Mouse (Mus musculus) T-cell, adult 66 days (primary cell): ENCODE results near the gene Plcz1. TPM values are rescaled to one million over a fixed set of nuclear protein-coding genes. Genes with fewer than 3 reads are reported as not detected.

ENCODE experiments used
- total RNA-seq, 2 experiments: library from RNA; stranded (reverse); gene quantifications; 3 replicates in 1 of 2; 4 replicates in 1 of 2; pipeline ENCODE4 v1.2.4; 2023

The Plcz1 gene
- total RNA-seq = not detected

DNA sequence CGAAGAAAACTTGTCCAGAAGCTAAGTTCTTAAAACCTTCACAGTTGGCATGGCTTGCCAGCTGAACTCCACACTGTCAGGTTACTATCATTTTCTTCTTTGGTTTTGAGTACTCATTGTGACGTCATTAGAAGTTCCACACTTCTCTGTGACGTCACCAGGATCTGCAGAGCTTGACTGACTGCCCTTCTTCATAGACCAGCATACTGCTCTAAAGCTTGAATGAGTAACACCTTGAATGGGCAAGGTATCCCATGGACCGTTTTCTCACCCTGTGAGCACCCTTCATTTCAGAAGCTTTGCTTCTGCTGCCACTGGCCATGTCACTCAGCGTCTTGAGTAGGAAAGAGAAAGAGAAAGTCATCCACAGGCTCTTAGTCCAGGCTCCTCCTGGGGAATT lies at the start of gene Plcz1:
TSS of gene Plcz1 (minus strand) at position 101 of the 400 bp plus-strand sequence.

DNA sequence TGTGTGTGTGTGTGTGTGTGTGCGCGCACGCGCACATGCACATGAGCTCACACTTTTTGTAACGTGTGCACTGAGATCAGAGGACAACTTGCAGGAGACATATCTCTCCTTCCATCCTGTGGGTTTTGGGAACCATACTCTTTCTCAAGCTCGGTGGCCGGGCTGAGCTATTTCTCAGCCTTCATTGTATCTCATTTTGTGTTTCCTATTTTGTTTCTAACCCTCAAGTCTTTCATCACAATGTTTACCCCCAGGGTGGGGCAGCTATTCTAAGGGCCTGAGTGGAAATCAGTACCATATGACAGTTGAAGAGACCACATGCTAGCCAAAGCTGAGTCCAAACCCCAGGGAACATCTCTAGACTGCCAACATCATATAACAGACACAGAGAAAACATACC lies 305 bp downstream of the Plcz1 start, which contains the start of gene Capza3:
TSS of gene Capza3 (plus strand) at position 301 of the 400 bp plus-strand sequence.

Other genes with a start within 250 kb of the Plcz1 start
- gene Capza3, start 205 bp downstream of the Plcz1 start, total RNA-seq = not detected